Mouse (Mus musculus): ENCODE data around the gene Olfr958. TPM values are rescaled to one million over a fixed set of nuclear protein-coding genes. Genes with fewer than 3 reads are reported as not detected.

The Olfr958 gene
- not detected in 2 replicates for polyA plus RNA-seq (2014; fragmentation: Nextera tagmentation; extraction: Ambion mirVana)

DNA sequence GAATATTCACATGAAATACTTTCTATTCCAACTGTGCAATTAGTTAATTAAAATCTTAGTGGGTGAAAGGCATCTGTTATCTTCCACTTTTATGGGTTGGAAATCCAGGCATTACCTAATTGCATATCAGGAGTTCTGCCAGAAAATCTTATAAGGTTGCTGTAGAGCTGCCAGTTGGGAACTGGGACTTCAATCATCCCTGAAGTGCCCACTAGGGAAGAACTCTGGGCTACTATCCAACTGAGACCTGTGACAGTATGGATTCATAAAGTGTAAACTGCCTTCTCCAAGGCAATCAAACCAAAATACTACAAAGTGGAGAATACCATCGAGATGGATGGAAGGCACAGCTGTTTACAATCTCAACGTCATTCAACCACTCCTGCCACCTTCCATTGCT is at the start of gene Olfr958:
Olfr958 (minus strand) TSS at position 109 of the 400 bp plus-strand sequence.
- no peak within 1 kb of the TSS for H3K4me2 ChIP-seq (ENCODE audit: low read length)
- ATAC-seq (replicated peaks; ENCODE audit: low FRiP score, low TSS enrichment, low read depth) (no peak), DNase-seq (ENCODE audit: low spot score) (no peak)
- H3K4me3 ChIP-seq (ENCODE audit: low read depth, low read length), result no peak within 1 kb of the TSS
- no peak within 1 kb of the TSS for H3K27ac ChIP-seq (ENCODE audit: low read depth)
- no peaks in the 10 kb centered on the region for H3K4me1 ChIP-seq (replicated peaks; ENCODE audit: control insufficient read depth, insufficient read depth, low read length)
- H3K9me3 ChIP-seq (ENCODE audit: control insufficient read depth, low read length), result no peaks in the 10 kb centered on the region
- no peaks in the 10 kb centered on the region for H3K27me3 ChIP-seq (replicated peaks; ENCODE audit: control insufficient read depth, insufficient read depth, low read length)
- H3K36me3 ChIP-seq (ENCODE audit: control insufficient read depth, insufficient read depth, low read length), result no peaks in the 10 kb centered on the region
- no peak within 1 kb of the TSS for H3K9ac ChIP-seq (ENCODE audit: low read length)
- 55% methylated on average over 2 of the region's 2 CpGs for WGBS

DNA sequence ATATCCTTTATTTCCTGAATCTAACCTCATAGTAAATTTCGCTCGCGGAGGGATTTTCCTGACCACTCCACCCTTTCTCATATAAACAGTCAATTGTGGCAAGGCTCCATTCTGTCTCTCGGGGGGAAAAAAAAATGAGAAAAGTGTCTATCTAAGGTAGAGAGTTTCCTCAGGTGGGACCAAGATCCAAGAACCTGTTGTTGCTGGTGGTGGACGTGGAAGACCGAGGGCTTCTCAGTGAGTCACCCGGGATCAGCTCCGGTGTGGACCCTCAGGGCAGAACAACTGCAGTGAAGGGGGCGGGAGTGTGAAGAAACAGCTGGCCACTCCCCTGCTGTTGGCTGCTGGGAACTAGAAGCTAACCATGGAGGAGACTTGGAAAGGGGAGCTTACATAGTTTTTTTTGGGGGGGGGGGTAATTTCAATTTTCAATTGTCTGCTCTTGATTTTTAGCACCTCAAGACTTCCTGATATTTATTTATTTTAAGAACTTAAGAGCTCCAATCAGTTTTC is 49.5 kb upstream of the Olfr958 start:
- peak; percentile 67 for ATAC-seq (replicated peaks; ENCODE audit: low FRiP score, low TSS enrichment, low read depth)
- Histone ChIP-seq H3K4me1 (replicated peaks; ENCODE audit: control insufficient read depth, insufficient read depth, low read length) (no peaks in the 10 kb centered on the region), H3K9ac (ENCODE audit: low read length) (peak overlapping the region; percentile 30; the same call in 1 of the 2 replicates), H3K4me2 (ENCODE audit: low read length) (peak overlapping the region; percentile 78), H3K9me3 (ENCODE audit: control insufficient read depth, low read length) (no peaks in the 10 kb centered on the region), H3K27me3 (replicated peaks; ENCODE audit: control insufficient read depth, insufficient read depth, low read length) (no peaks in the 10 kb centered on the region), H3K36me3 (ENCODE audit: control insufficient read depth, insufficient read depth, low read length) (no peaks in the 10 kb centered on the region), H3K27ac (ENCODE audit: low read depth) (peak overlapping the region; percentile 1; the same call in 1 of the 2 replicates), H3K4me3 (ENCODE audit: low read depth, low read length) (peak overlapping the region; percentile 42)
- WGBS, result 0% methylated on average over 9 of the region's 9 CpGs
- peak; percentile 68 for DNase-seq (ENCODE audit: low spot score)

DNA sequence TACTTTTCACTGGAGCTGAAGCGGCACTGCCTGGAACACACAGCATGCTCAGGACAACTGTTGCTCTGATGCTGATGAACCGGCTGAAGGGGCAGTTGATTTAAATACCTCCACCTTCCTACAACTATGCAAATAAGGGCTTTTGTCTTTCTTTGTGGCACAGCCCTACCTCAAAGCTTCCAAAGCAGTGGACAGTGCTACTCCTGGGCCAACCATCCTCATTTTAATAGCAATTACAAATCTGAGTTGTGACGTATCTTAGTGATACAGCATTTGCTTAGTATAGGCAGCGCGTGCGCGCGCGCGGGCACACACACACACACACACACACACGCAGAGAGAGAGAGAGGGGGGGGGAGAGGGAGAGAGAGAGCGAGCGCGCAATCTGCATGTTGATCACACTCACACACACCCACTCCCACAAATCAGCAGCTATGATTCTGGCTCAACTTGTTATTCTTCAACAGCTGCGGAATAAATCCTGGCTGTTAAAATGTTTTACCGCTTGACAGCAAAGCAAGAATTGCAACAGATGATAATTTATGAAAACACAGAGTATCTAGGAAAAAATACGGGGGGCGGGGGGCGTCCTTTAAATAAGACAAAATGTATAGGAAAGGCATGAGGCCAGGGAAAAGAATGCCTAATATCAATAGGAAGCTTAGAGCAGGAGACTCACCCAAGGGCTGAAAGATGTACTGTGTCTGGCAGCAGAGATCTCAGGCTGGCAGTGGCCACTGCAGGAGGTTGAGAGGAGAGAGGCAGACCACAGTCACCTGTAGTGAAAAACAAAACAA is 48.9 kb upstream of the Olfr958 start:
- peak overlapping the region; percentile 42 for H3K4me3 ChIP-seq (ENCODE audit: low read depth, low read length)
- no peaks in the 10 kb centered on the region for H3K4me1 ChIP-seq (replicated peaks; ENCODE audit: control insufficient read depth, insufficient read depth, low read length)
- H3K27me3 ChIP-seq (replicated peaks; ENCODE audit: control insufficient read depth, insufficient read depth, low read length), result no peaks in the 10 kb centered on the region
- 0 out of 2 replicates have a peak overlapping the region, but pooled peaks have one; percentile 1 for H3K27ac ChIP-seq (ENCODE audit: low read depth)
- no peaks in the 10 kb centered on the region for H3K36me3 ChIP-seq (ENCODE audit: control insufficient read depth, insufficient read depth, low read length)
- H3K9me3 ChIP-seq (ENCODE audit: control insufficient read depth, low read length), result no peaks in the 10 kb centered on the region
- peak overlapping the region; percentile 78 for H3K4me2 ChIP-seq (ENCODE audit: low read length)
- peak; percentile 61 for DNase-seq (ENCODE audit: low spot score)
- H3K9ac ChIP-seq (ENCODE audit: low read length), result peak overlapping the region; percentile 29; the same call in 1 of the 2 replicates
- peak; percentile 78; the same call in 1 of the 2 replicates for ATAC-seq (replicated peaks; ENCODE audit: low FRiP score, low TSS enrichment, low read depth)
- 0% methylated on average over 19 of the region's 19 CpGs for WGBS

DNA sequence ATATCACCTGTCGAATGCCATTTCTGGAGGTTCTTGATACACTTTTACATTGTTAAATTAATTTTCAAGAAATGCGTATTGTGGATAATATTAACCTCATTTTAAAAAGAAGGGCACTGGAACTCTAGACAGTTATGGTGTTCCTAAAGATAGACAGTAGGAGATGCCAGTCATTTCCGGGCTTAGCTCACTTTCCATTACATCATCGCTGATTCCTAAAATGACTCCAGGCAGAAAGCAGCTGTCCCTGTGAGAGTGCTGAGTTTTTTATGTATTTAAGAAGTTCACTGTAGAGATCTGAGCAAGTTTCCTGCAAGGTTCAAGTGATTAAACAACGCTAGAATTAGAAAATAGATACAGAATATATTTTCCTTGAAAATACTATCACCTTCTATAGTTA is 23.2 kb upstream of the Olfr958 start:
- H3K27ac ChIP-seq (ENCODE audit: low read depth), result no peak overlapping the region
- 85% methylated on average over 5 of the region's 5 CpGs for WGBS

DNA sequence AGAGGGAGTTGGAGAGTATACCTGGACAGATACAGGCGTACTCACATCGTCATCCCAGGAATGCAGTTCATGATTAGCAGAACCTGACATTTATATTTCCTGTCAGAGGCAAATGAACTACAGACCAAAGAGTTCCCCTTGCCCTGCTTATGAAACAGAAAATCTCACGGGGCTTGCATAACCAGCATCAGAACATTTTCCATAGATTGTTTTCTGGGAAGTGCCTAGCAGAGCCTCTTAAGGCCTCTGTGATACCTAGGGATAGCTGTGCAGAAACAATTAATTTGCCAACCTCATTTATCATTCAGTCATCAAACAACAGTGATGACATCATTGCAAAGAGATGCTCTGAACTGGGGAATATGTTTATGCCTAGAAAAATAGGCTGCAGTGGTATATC is 21.6 kb upstream of the Olfr958 start, which contains the start of gene Olfr959:
Olfr959 (minus strand) TSS at position 101 of the 400 bp plus-strand sequence.
- Histone ChIP-seq H3K4me3 (ENCODE audit: low read depth, low read length) (no peak within 1 kb of the TSS), H3K36me3 (ENCODE audit: control insufficient read depth, insufficient read depth, low read length) (no peaks in the 10 kb centered on the region), H3K4me1 (replicated peaks; ENCODE audit: control insufficient read depth, insufficient read depth, low read length) (no peaks in the 10 kb centered on the region), H3K27me3 (replicated peaks; ENCODE audit: control insufficient read depth, insufficient read depth, low read length) (no peaks in the 10 kb centered on the region), H3K9ac (ENCODE audit: low read length) (no peak within 1 kb of the TSS), H3K9me3 (ENCODE audit: control insufficient read depth, low read length) (no peaks in the 10 kb centered on the region), H3K4me2 (ENCODE audit: low read length) (no peak within 1 kb of the TSS), H3K27ac (ENCODE audit: low read depth) (no peak within 1 kb of the TSS)
- 74% methylated on average over 3 of the region's 3 CpGs for WGBS
- ATAC-seq (replicated peaks; ENCODE audit: low FRiP score, low TSS enrichment, low read depth), result no peak
- no peak for DNase-seq (ENCODE audit: low spot score)

More for the DNA sequence above, 23.2 kb upstream of the Olfr958 start:
- Histone ChIP-seq H3K27me3 (replicated peaks; ENCODE audit: control insufficient read depth, insufficient read depth, low read length) (no peaks in the 10 kb centered on the region), H3K9me3 (ENCODE audit: control insufficient read depth, low read length) (no peaks in the 10 kb centered on the region), H3K4me1 (replicated peaks; ENCODE audit: control insufficient read depth, insufficient read depth, low read length) (no peaks in the 10 kb centered on the region), H3K4me3 (ENCODE audit: low read depth, low read length) (no peak overlapping the region), H3K4me2 (ENCODE audit: low read length) (no peak overlapping the region), H3K9ac (ENCODE audit: low read length) (no peak overlapping the region), H3K36me3 (ENCODE audit: control insufficient read depth, insufficient read depth, low read length) (no peaks in the 10 kb centered on the region)
- ATAC-seq (replicated peaks; ENCODE audit: low FRiP score, low TSS enrichment, low read depth), result no peak
- DNase-seq (ENCODE audit: low spot score), result no peak

DNA sequence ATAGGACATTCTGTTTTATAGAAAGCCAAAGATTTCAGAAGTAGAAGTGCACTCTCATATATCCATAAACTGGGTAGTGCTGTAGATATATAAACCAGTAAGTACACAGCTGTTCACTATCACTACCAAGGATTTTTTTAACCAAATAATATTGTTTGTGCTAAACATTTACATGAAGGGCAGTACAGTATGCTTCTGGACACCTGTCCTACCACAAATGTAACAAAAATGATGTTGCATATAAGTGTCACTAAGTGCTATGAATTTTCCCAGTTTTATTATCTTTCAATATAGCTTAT is 4.4 kb upstream of the Olfr958 start:
- H3K9me3 ChIP-seq (ENCODE audit: control insufficient read depth, low read length), result no peaks in the 10 kb centered on the region
- no peak overlapping the region for H3K9ac ChIP-seq (ENCODE audit: low read length)
- no peaks in the 10 kb centered on the region for H3K36me3 ChIP-seq (ENCODE audit: control insufficient read depth, insufficient read depth, low read length)
- H3K27me3 ChIP-seq (replicated peaks; ENCODE audit: control insufficient read depth, insufficient read depth, low read length), result no peaks in the 10 kb centered on the region
- ATAC-seq (replicated peaks; ENCODE audit: low FRiP score, low TSS enrichment, low read depth), result no peak
- H3K4me1 ChIP-seq (replicated peaks; ENCODE audit: control insufficient read depth, insufficient read depth, low read length), result no peaks in the 10 kb centered on the region
- H3K4me2 ChIP-seq (ENCODE audit: low read length), result no peak overlapping the region
- H3K27ac ChIP-seq (ENCODE audit: low read depth), result no peak overlapping the region
- no peak overlapping the region for H3K4me3 ChIP-seq (ENCODE audit: low read depth, low read length)
- no peak for DNase-seq (ENCODE audit: low spot score)

DNA sequence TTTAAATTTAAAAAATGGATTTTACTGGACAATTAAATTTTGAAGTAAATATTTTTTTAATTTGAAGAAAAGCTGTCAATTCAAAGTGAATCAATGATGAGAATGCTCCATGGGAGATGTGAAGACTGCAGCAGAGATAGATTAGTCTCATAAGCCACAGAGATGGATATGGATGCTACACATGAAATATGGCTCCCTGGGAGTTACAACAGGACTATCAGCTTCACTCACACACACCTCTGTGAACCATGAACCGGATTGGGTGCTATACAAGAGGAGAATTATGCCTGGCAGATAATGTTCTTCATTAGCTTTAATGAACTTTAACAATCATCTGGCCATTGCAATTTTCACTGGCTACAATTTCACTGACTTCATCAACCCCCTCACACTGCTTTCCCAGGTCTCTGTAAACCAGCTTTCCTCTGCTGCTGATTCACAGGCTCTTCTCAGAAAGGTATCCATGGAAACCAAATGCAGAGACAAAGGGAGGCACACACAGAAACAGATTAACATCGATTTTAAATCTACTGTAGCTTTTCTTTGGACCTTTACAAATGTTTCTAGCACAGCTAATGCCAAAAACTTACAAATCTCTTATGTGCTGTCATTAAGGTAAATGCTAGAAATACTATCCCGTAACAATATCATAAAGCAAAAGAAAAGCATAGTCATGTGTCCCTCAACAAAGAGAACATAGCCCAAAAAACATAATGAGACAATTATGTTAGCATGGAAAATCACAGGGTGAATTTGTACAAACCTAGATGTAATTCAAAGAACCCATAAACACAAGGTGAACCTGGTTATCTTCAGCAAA is 3.9 kb upstream of the Olfr958 start:
- no peaks in the 10 kb centered on the region for H3K9me3 ChIP-seq (ENCODE audit: control insufficient read depth, low read length)
- H3K36me3 ChIP-seq (ENCODE audit: control insufficient read depth, insufficient read depth, low read length), result no peaks in the 10 kb centered on the region
- no peaks in the 10 kb centered on the region for H3K27me3 ChIP-seq (replicated peaks; ENCODE audit: control insufficient read depth, insufficient read depth, low read length)
- no peak overlapping the region for H3K4me2 ChIP-seq (ENCODE audit: low read length)
- H3K27ac ChIP-seq (ENCODE audit: low read depth), result no peak overlapping the region
- ATAC-seq (replicated peaks; ENCODE audit: low FRiP score, low TSS enrichment, low read depth), result no peak
- no peak overlapping the region for H3K9ac ChIP-seq (ENCODE audit: low read length)
- H3K4me1 ChIP-seq (replicated peaks; ENCODE audit: control insufficient read depth, insufficient read depth, low read length), result no peaks in the 10 kb centered on the region
- 58% methylated on average over 3 of the region's 3 CpGs for WGBS
- DNase-seq (ENCODE audit: low spot score), result no peak
- H3K4me3 ChIP-seq (ENCODE audit: low read depth, low read length), result no peak overlapping the region

DNA sequence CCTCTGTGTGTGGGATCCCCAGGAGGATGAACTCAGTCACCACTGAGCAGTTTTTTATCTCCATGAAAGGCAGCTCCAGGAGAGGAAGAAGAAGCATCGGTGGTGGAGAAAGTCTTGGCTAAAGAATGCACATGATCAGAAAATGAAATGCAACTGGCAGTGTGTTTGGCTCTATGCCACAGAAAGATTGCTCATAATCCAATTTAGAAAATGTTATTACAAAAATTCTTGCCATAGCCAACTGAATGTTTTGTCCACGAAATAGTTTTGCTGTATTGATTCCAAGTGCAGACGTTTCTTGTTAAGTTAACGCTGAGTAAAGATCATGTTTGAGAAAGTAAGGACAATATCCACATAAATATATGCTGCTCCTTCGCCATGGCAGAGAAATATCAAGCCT is 3.0 kb downstream of the Olfr958 start:
- no peak overlapping the region for H3K4me3 ChIP-seq (ENCODE audit: low read depth, low read length)
- DNase-seq (ENCODE audit: low spot score), result no peak
- H3K27ac ChIP-seq (ENCODE audit: low read depth), result no peak overlapping the region
- H3K9me3 ChIP-seq (ENCODE audit: control insufficient read depth, low read length), result no peaks in the 10 kb centered on the region
- H3K9ac ChIP-seq (ENCODE audit: low read length), result no peak overlapping the region
- no peaks in the 10 kb centered on the region for H3K27me3 ChIP-seq (replicated peaks; ENCODE audit: control insufficient read depth, insufficient read depth, low read length)
- no peaks in the 10 kb centered on the region for H3K36me3 ChIP-seq (ENCODE audit: control insufficient read depth, insufficient read depth, low read length)
- ATAC-seq (replicated peaks; ENCODE audit: low FRiP score, low TSS enrichment, low read depth), result no peak
- 69% methylated on average over 5 of the region's 5 CpGs for WGBS
- no peaks in the 10 kb centered on the region for H3K4me1 ChIP-seq (replicated peaks; ENCODE audit: control insufficient read depth, insufficient read depth, low read length)
- H3K4me2 ChIP-seq (ENCODE audit: low read length), result no peak overlapping the region

Measured in intestine, embryonic 14.5 days (tissue).